In genomic region chr11:51874266-51875036, GRCm38 (mm10) we compare ENCODE assay signal across 9 mouse cellular contexts. TPM values are rescaled to one million over a fixed set of nuclear protein-coding genes. Genes with fewer than 3 reads are reported as not detected.
DNase-seq lines count a peak whose midpoint lies in the region; TF ChIP-seq lines count a peak whose summit lies in the region.
"Had no signal": no experiment of that assay in that cellular context is flagged by ENCODE, and none has a peak within 500 bp of the region (broad histone marks: within the 10 kb centered on the region; RNA-seq: fewer than 3 reads in every experiment).

No protein-coding gene starts in this region.

- 0 out of 2 replicates have a peak overlapping the region, but pooled peaks have one; percentile 1 for H3K4me3 ChIP-seq in bone marrow macrophage, adult 2 months (ENCODE audit: insufficient read depth, low read length)
- H3K4me3 ChIP-seq in small intestine, adult 2 months (ENCODE audit: low read depth, low read length): no peak overlapping the region
- H3K4me3 ChIP-seq: embryonic facial prominence, embryonic 12.5 days; liver, embryonic 15.5 days had no signal

- H3K4me1 ChIP-seq in bone marrow macrophage, adult 2 months (ENCODE audit: control insufficient read depth, insufficient read depth, low read length): peaks cover 29% of the 10 kb centered on the region
- H3K4me1 ChIP-seq in small intestine, adult 2 months (ENCODE audit: control insufficient read depth, insufficient read depth, insufficient read length, low read length): peaks cover 26% of the 10 kb centered on the region; the same call in 1 of the 2 replicates
- H3K4me1 ChIP-seq: embryonic facial prominence, embryonic 12.5 days had no signal

- WGBS in small intestine, adult 2 months: 28% methylated on average over 7 of the region's 7 CpGs

- H3K27ac ChIP-seq in bone marrow macrophage, adult 2 months (ENCODE audit: insufficient read depth, low read depth, low read length): peak overlapping the region; percentile 71
- H3K27ac ChIP-seq in small intestine, adult 2 months (ENCODE audit: insufficient read depth, low read depth, low read length): peak overlapping the region; percentile 68
- H3K27ac ChIP-seq: embryonic facial prominence, embryonic 12.5 days; liver, embryonic 15.5 days had no signal

- DNase-seq in urinary bladder, adult 18-20 months (ENCODE audit: low spot score in 2 of 2): peak; percentile 20 to 69
- DNase-seq in urinary bladder, postnatal 10 days (ENCODE audit: low spot score): no peak
- DNase-seq in induced T-regulatory cell, adult 2 months (ENCODE audit: low read depth): peak; percentile 62
- DNase-seq in cerebellum, postnatal 25 days: no peak
- no peak for DNase-seq in yolk sac, embryonic 10.5 days (ENCODE audit: low spot score)

- TF ChIP-seq CTCF in bone marrow macrophage, adult 2 months (IDR thresholded peaks at IDR 0.05; ENCODE audit: low read depth, low read length): no peak
- TF ChIP-seq CTCF in small intestine, adult 2 months (IDR thresholded peaks at IDR 0.05; ENCODE audit: extremely low read depth, insufficient read length, insufficient replicate concordance, low read depth, low read length): no peak

- H3K36me3 ChIP-seq in small intestine, adult 2 months (ENCODE audit: control insufficient read depth, insufficient read depth, low read length): no peaks in the 10 kb centered on the region
- H3K36me3 ChIP-seq: embryonic facial prominence, embryonic 12.5 days; liver, embryonic 15.5 days had no signal

- TF ChIP-seq POLR2A in bone marrow macrophage, adult 2 months (IDR thresholded peaks at IDR 0.05; ENCODE audit: borderline replicate concordance, low read depth, low read length): no peak
- no peak; the same call in 1 of the 2 replicates for TF ChIP-seq POLR2A in small intestine, adult 2 months (IDR thresholded peaks at IDR 0.05; ENCODE audit: low read depth, low read length)

- no peaks in the 10 kb centered on the region for H3K27me3 ChIP-seq in small intestine, adult 2 months (ENCODE audit: control insufficient read depth, insufficient read depth, low read length)
- H3K27me3 ChIP-seq: embryonic facial prominence, embryonic 12.5 days; liver, embryonic 15.5 days had no signal

RNA-seq across cellular contexts. Expression of gene Jade2, which starts 17.0 kb away (rescaled TPM):
- 13.4 and 14.6 TPM in 2 replicates for polyA plus RNA-seq in bone marrow macrophage, adult 2 months (2012; ENCODE audit: insufficient read depth, insufficient read length, missing spikeins)
- 3.2 and 6.3 TPM in 2 replicates for polyA plus RNA-seq in small intestine, adult 2 months (2012; rRNA removed)

Comparison
In these comparisons a context has a peak if more than half of its experiments do, and no peak if none do; other contexts are left out.
1. DNase-seq: peak in urinary bladder, adult 18-20 months (2 of 2) and induced T-regulatory cell, adult 2 months (single experiment); none in urinary bladder, postnatal 10 days (single experiment), cerebellum, postnatal 25 days (0 of 2) and yolk sac, embryonic 10.5 days (single experiment).